Mouse (Mus musculus) G1E-ER4 (cell line): Measurements from ENCODE around the gene Slc16a11. TPM values are rescaled to one million over a fixed set of nuclear protein-coding genes. Genes with fewer than 3 reads are reported as not detected.

Source experiments
- GATA1 ChIP-seq: IDR thresholded peaks from one replicate; pipeline ENCODE4 v1.8.0; 2012; ENCODE audit warnings: low read length, inconsistent platforms
- polyA plus RNA-seq: library from polyadenylated mRNA; stranded (reverse); fragments of >175 nt; gene quantifications from 2 replicates; pipeline ENCODE4 v1.2.3, GENCODE M21; 2012

The Slc16a11 gene
- polyA plus RNA-seq, 1 experiment, result not detected

GRCm38 (mm10) chr11:70193354-70194285 lies 18.9 kb upstream of the Slc16a11 start:
- no peak for TF ChIP-seq GATA1

DNA sequence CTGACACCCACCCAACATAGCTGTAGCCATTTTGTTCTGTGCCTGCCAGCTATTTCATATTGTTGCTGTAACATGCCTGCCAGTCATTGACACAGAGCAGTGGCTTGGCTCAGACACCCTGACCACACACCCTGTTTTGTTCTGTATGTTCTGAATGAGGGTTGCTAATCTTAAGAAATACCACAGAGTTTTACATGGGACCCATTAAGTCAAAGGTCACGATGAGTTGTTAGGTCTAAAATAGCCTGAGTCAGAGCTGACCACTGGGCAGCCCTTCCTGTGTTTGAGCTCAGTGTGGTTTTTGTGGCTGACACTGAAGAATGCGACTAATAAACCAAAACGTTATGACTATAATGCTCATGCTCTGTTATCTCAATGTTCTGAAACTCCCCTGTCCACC lies 14.2 kb upstream of the Slc16a11 start:
- TF ChIP-seq GATA1, result no peak

DNA sequence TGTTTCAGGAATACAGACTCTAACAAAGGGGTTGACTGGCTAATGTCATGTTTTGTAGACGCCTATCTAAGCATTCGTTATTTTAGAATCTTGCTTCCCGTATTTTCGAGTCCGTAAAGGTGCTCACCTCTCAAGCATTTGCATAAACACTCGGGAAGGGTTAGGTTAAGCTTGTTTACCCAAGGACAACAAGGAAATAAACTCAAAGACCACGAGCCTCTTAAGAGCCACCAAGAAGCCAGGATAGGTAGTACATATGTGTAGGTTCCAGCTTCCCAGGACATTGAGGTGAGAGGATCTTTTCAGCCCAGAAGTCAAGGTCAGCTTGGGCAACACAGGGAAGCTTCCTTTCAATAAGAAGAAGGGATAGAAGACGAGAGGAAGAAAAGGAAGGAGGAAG lies 13.4 kb upstream of the Slc16a11 start:
- no peak for TF ChIP-seq GATA1

DNA sequence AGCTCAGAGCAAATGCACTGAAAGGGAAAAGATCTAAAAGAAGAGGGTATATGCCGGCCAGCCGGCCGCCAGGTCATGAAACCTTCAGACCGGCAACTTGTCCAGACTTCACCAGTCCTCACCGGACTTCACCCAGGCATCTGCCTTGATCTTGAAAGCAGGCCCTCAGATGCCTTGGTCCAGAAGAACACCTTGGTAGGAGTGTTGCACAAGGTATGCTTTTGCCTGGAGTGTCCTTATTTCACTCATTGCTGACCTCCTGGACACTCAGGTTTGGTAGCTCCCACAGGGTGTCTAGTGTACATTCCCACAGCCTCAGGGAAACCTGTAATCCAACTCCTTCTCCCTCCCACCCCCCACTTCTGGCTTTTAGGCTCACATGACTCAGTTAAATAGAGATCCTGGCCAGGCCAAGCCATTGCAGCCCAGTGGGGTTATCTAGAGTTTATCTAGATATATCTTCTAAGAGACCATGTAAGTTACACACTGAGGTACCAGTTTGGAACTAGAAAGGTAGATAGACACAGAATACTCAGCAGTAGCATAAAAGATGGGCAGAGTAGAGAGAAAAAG lies 12.4 kb upstream of the Slc16a11 start:
- no peak for TF ChIP-seq GATA1

DNA sequence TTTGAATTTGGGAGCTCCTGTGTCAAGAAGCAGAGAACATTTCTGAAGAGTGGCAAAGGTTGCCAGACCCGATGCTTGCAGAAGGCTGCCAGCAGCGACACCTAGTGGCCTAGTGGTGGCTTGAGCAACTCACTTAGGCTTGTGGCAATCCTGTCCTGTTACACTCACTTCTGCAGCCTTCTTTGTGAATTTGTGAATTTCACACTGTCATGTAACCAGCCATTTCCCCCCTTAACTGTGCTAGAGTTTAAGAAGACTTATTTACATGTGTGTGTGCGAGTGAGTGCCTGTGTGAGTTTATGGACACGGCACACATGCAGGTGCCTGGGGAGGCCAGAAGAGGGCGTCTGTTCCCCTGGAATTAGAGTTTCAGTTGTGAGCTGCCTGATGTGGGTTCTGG lies 10.9 kb upstream of the Slc16a11 start:
- TF ChIP-seq GATA1, result no peak

- no peak for TF ChIP-seq GATA1
Observed at GRCm38 (mm10) chr11:70206801-70207200, 5.8 kb upstream of the Slc16a11 start.

- no peak for TF ChIP-seq GATA1
Observed at GRCm38 (mm10) chr11:70207283-70207682, 5.3 kb upstream of the Slc16a11 start.

DNA sequence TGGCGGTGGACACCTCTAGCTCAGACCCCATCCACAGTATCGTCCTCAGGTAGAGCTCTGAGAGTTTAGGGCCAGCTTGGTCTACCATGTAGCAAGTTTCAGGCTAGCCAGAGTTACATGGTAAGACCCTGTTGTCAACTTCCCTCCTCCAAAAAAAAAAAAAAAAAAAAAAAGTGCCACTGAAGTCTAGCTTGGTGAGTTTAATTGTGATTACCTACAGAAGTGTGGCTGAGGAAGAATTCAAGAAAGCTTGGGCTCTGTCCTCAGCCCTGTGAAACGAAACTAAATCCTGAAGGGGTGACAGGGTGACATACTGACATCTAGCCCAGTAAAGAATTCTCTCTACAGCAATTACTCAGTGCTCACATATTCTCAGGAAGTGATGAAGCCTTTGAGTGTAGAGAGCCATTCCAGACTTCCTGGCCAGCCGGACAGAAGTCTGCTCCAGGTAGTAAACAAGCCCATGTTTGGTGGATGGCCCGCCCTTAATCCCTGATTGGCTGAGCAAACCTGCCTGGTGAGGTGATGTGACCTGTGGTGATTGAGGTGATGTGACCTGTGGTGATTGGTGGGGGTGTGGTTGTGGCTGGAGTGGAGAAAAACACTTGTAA lies 3.7 kb upstream of the Slc16a11 start:
- no peak for TF ChIP-seq GATA1

DNA sequence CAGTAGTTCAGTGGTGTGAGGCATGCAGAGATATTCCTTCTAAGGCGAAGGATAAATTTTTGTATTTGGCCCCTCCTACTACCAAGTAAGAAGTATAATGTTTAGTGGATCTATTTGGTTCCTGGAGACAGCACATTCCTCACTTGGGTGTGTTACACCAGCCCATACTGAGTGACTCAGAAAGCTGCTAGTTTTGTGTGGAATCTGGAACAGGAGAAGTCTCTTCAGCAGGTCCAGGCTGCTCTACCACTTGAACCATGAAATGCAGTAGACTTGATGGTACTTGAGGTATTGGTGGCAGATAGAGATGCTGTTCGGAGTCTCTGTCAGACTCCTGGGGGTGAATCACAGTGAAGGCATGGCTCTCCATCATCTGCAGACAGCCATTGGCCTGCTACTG lies 1.9 kb upstream of the Slc16a11 start:
- TF ChIP-seq GATA1, result no peak

- no peak for TF ChIP-seq GATA1
Observed at GRCm38 (mm10) chr11:70211972-70212371, 580 bp upstream of the Slc16a11 start.

DNA sequence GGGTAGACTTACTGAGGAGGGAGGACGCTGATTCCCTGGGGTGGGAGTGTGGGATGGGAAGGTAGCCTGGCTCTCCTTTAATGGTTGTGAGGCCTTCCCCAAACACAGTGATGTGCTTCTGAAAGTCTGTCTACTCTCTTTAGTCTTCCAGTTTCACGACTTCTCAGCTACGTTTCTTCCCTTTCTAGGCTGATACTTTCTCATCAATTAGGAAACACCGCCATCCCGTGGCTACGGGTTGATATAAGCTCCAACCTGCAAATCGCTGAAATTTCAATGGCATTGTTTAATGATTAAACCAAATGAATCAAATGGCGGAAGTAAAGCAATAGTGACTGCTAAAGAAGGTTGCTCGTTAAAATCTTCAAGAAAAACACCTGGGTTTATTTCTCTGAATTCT lies 344 bp downstream of the Slc16a11 start:
- no peak for TF ChIP-seq GATA1

DNA sequence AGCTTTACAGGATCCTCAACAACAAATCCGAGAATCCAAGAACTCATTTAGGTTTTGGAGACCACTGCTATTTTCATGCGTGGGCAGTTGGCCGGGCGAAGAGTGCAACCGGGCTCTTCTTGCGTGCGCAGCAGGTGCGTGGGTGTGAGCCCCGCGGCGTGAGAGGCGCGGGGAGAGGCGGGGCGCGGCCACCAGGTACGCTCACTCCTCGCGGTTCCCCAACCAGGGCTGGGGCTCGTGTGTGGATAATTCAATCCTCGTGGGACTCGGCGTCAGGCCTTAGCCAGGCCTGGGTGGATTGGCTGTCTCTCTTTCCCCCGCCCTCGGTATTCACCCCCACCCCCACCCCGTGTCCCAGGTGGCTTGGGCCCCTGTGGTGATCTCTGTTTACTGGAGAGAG lies 1.2 kb downstream of the Slc16a11 start:
- TF ChIP-seq GATA1, result no peak

- no peak for TF ChIP-seq GATA1
Observed at GRCm38 (mm10) chr11:70214191-70214855, 1.8 kb downstream of the Slc16a11 start.

DNA sequence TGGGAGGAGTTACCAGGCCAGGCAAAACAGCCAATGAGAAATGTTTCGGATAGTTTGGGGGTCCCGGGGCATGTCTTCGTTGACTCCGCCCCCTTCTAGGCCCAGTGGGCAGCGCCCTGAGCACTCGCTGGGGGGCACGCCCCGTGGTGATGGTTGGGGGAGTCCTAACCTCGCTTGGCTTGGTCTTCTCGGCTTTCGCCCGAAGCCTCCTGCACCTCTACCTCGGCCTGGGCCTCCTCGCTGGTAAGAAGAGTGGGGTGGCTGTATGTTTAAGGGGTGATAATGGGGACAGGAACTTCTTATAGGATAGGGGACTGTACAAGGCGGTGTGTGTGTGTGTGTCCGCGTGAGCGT lies 2.3 kb downstream of the Slc16a11 start:
- TF ChIP-seq GATA1, result no peak

GRCm38 (mm10) chr11:70215301-70215700 lies 2.7 kb downstream of the Slc16a11 start:
- no peak for TF ChIP-seq GATA1

GRCm38 (mm10) chr11:70216103-70216502 lies 3.6 kb downstream of the Slc16a11 start:
- no peak for TF ChIP-seq GATA1
